Mouse (Mus musculus): Measurements from ENCODE around the gene Parn. TPM values are rescaled to one million over a fixed set of nuclear protein-coding genes. Genes with fewer than 3 reads are reported as not detected.

The Parn gene
- total RNA-seq, 2 experiments from 2014 or later, result 21.0 to 22.8 TPM

DNA sequence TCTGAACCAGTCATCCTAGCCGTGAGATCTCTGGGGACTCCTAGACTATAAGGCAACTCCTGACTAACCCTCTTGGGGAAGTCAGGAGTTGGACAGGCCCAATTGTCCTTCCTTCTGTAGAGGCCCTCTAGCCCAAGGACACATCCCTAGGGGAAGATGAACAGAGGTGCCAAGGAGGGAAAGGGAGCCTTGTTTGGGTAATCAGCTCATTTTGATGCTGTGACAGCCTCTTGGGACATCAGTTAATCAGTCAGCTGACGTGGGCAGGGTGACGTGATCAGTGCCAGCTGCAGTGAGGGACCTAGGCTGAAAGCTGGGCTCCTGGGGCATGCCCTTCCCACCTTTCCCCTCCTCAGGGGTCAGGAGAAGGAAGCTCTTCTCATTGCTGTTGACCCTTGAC is 169.0 kb downstream of the Parn start:
- no peak for DNase-seq (ENCODE audit: extremely low spot score in 1 of 2, low spot score in 2 of 2)
- Histone ChIP-seq H3K4me3 (no peak overlapping the region), H3K27ac (no peak overlapping the region)
- intact Hi-C loops (cut with DNase I), result no loop called here
- TF ChIP-seq CTCF (IDR thresholded peaks at IDR 0.05), result no peak

DNA sequence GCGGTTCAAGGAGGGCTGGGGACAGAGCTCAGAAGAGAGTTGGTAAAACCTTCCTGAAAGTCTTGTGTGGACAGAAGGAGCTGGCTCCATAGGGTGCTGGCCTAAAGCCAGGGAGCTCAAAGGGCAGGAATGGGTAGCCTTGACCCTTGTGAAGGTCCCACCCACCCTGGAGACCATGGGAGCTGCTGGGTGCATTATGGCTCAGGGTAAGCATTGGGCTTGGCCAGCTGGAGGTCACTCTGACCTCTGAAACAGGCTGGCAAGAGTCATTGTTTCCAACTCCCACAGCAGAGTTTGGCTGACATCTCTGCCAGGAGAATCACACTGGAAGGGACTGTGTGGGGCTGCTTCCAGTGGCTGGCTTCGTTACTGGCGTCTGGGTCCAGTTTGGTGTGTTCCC is 174.0 kb downstream of the Parn start:
- Histone ChIP-seq H3K4me3 (no peak overlapping the region), H3K27ac (no peak overlapping the region)
- no peak for DNase-seq (ENCODE audit: extremely low spot score in 1 of 2, low spot score in 2 of 2)
- TF ChIP-seq CTCF (IDR thresholded peaks at IDR 0.05), result no peak
- intact Hi-C loops (cut with DNase I), result no loop called here

DNA sequence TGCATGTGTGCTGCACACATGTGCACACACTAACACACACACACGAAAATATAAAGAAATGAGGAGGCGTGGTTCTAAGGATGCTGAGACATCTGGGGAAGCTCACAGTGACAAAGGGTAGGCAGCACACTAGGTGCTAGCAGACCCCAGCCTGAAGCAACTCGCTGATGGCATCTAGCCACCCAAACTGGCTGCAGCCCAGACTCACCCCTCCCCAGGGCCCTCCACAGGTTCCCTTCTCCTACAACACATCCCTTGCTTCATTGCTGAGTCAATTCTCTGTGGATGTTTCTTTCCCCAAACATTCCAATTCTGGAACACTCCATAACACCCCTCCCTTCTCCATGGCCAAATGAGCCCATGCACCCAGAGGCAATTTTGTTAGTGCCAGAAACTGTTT is 175.0 kb downstream of the Parn start:
- Histone ChIP-seq H3K27ac (no peak overlapping the region), H3K4me3 (no peak overlapping the region)
- intact Hi-C loops (cut with DNase I), result no loop called here
- TF ChIP-seq CTCF (IDR thresholded peaks at IDR 0.05), result no peak
- no peak for DNase-seq (ENCODE audit: extremely low spot score in 1 of 2, low spot score in 2 of 2)

DNA sequence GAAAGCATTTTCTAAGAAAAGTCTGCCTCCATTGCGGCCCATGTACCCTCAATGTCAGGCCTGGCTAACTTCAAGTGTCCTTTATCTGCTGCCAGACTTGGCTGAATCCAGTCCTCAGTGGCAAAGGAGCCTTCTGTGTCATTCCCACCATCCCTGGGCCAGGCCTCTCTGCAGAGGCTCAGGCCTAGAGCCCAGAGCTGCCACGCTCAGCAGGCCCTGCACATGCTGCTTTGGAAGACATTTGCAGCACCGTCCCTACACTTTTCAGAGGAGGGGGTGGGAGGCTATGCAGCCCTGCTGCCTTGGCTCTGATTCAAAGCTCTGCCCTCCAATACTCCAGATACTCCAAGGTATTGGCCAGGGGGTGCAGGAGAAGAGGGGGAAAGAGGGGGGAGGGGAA is 176.2 kb downstream of the Parn start:
- no peak for TF ChIP-seq CTCF (IDR thresholded peaks at IDR 0.05)
- intact Hi-C loops (cut with DNase I), result no loop called here
- no peak overlapping the region for H3K27ac ChIP-seq
- DNase-seq (ENCODE audit: extremely low spot score in 1 of 2, low spot score in 2 of 2), result no peak
- no peak overlapping the region for H3K4me3 ChIP-seq

Other genes starting within 250 kb of the Parn start
- 10 to 100 TPM; 34.8 to 40.6 TPM for gene Bfar, start 3.7 kb upstream of the Parn start, total RNA-seq (2021)
- gene 3110001I22Rik, start 3.8 kb upstream of the Parn start, total RNA-seq (2021), result 1 to 10 TPM; 3.9 to 5.3 TPM
- gene Pla2g10, start 62.8 kb upstream of the Parn start, total RNA-seq (2021), result not detected
- gene Rrn3, start 112.5 kb upstream of the Parn start, total RNA-seq (2021), result 10 to 100 TPM; 44.9 to 50.8 TPM
- 10 to 100 TPM; 92.8 to 99.1 TPM for gene Ntan1, start 150.7 kb upstream of the Parn start, total RNA-seq (2021)
- 10 to 100 TPM; 70.4 to 73.0 TPM for gene Pdxdc1, start 235.0 kb upstream of the Parn start, total RNA-seq (2021)
- 10 to 100 TPM; 62.7 to 69.9 TPM for gene Mpv17l, start 235.0 kb upstream of the Parn start, total RNA-seq (2021)

Measured in left cerebral cortex, adult 2 months (tissue).